Mouse (Mus musculus): ENCODE data around the gene Txndc11.
"Not testable (repeated sequence)": the region's sequence is repeated elsewhere in the genome, so short reads cannot be mapped to it uniquely, and the experiment has no call there.

Gene Txndc11

GRCm38 (mm10) chr16:11134348-11135344, at the start of gene Txndc11:
Gene Txndc11, minus strand, starts transcription at chr16:11134650.
- peak; percentile 99 for DNase-seq (ENCODE audit: low spot score)

- no peak for DNase-seq (ENCODE audit: low spot score)
These were observed 43.0 kb upstream of the Txndc11 start for GRCm38 (mm10) chr16:11177404-11177803.

GRCm38 (mm10) chr16:11176884-11177244, 42.4 kb upstream of the Txndc11 start:
- no peak for DNase-seq (ENCODE audit: low spot score)

- peak; percentile 92 for DNase-seq (ENCODE audit: low spot score)
These were observed 41.9 kb upstream of the Txndc11 start, which contains the start of gene Zc3h7a for GRCm38 (mm10) chr16:11176208-11176883. Gene Zc3h7a, minus strand, starts transcription at chr16:11176393.

GRCm38 (mm10) chr16:11175489-11176207, 41.2 kb upstream of the Txndc11 start:
- peak; percentile 82 for DNase-seq (ENCODE audit: low spot score)

- no peak for DNase-seq (ENCODE audit: low spot score)
These were observed 40.6 kb upstream of the Txndc11 start for GRCm38 (mm10) chr16:11175100-11175488.

- peak; percentile 51 for DNase-seq (ENCODE audit: low spot score)
These were observed 40.2 kb upstream of the Txndc11 start for GRCm38 (mm10) chr16:11174671-11175081.

GRCm38 (mm10) chr16:11171679-11172078, 37.2 kb upstream of the Txndc11 start:
- DNase-seq (ENCODE audit: low spot score): no peak

- no peak for DNase-seq (ENCODE audit: low spot score)
These were observed 32.0 kb upstream of the Txndc11 start for GRCm38 (mm10) chr16:11166431-11166830.

- DNase-seq (ENCODE audit: low spot score): no peak
These were observed 30.3 kb upstream of the Txndc11 start for GRCm38 (mm10) chr16:11164695-11165255.

- DNase-seq (ENCODE audit: low spot score): not testable (repeated sequence)
These were observed 23.3 kb upstream of the Txndc11 start for GRCm38 (mm10) chr16:11157721-11158120.

- DNase-seq (ENCODE audit: low spot score): no peak
These were observed 20.1 kb upstream of the Txndc11 start for GRCm38 (mm10) chr16:11154500-11154899.

- DNase-seq (ENCODE audit: low spot score): peak; percentile 33
These were observed 9.4 kb upstream of the Txndc11 start for GRCm38 (mm10) chr16:11143706-11144483.

- DNase-seq (ENCODE audit: low spot score): peak; percentile 35
These were observed 738 bp downstream of the Txndc11 start for GRCm38 (mm10) chr16:11133476-11134347.

GRCm38 (mm10) chr16:11132839-11133238, 1.6 kb downstream of the Txndc11 start:
- peak; percentile 42 for DNase-seq (ENCODE audit: low spot score)

GRCm38 (mm10) chr16:11128301-11128700, 6.1 kb downstream of the Txndc11 start:
- no peak for DNase-seq (ENCODE audit: low spot score)

GRCm38 (mm10) chr16:11125371-11125770, 9.1 kb downstream of the Txndc11 start:
- DNase-seq (ENCODE audit: low spot score): no peak

- no peak for DNase-seq (ENCODE audit: low spot score)
These were observed 10.3 kb downstream of the Txndc11 start for GRCm38 (mm10) chr16:11124110-11124509.

GRCm38 (mm10) chr16:11122625-11123024, 11.8 kb downstream of the Txndc11 start:
- DNase-seq (ENCODE audit: low spot score): no peak

GRCm38 (mm10) chr16:11109198-11109740, 25.2 kb downstream of the Txndc11 start:
- DNase-seq (ENCODE audit: low spot score): no peak

Data from yolk sac, embryonic 10.5 days (tissue).